Mouse (Mus musculus) spleen, adult 12 weeks (tissue): ENCODE data around the gene Ripk1.

Experiments
- DNase-seq: peaks from one replicate; pipeline ENCODE4 v3.0.0; 2022; ENCODE audit warnings: low spot score

The Ripk1 gene

DNA sequence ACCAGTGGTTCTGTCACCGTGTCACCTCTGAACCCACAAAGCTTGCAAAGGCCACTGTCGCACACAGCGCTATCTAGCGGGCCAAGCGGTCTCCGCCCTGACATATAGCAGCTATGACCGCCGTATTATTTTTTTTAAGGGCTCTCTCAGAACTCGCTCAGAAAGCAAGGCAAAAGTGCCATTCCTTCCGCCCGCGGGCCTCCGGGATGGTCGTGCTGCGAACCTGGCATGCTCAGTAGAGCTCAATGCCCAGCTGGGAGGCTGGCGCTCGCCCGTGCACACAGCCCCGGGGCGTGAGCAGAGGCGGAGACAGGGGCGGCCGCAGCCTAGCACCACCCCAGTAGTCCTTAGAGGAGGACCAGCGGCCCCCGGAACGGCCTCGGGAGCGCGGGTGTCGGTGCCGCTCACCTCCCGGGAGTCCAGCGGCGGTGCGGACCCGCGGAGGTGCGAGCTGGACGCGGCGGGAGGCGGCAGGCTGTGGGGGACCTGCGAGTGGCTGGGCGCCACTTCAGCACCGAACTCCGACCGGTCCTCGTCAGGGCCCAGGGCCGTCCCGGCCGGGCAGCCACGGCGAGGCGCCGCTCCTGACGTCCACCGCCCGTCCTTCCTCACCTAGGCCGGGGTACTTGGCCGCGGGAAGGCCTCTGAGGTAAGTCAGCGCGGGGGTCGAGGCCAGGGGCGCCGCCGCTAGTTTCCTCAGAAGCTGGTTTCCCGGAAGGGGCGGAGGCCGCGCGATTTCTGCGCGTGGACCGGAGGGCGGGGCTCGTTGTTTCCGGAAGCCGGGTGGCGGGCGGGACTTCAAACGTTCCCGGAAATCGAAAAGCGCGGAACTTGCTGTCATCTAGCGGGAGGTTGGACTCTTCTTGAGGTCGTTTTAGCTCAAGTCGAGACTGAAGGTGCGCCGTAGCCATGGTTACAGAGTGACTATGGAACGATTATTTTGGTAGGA is at the start of gene Ripk1, which contains the start of gene Serpinb6a:
TSS of gene Ripk1 (plus strand) at position 306 of the 949 bp plus-strand sequence.
TSS of gene Serpinb6a (minus strand) at position 737 of the 949 bp plus-strand sequence.
- peak; percentile 91 for DNase-seq

DNA sequence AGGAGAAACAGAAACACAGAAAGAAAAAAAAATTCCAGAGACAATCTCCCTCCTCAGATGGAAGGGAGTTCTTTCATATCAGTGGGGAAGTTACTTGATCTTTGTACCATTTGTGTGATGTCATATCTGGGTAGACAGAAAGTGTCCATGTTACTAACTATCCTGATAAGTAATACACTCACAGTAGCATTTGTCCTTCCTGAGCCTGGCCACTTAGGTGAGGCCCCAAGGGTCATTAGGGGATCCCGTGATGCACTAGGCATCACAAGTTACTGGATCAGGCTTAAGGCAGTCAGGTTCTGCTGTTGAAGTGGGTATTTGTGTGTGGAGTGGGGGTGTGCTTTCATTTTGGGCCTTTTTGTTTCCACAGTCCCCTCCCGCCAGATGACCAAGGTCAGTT is 49.2 kb upstream of the Ripk1 start:
- DNase-seq = no peak

DNA sequence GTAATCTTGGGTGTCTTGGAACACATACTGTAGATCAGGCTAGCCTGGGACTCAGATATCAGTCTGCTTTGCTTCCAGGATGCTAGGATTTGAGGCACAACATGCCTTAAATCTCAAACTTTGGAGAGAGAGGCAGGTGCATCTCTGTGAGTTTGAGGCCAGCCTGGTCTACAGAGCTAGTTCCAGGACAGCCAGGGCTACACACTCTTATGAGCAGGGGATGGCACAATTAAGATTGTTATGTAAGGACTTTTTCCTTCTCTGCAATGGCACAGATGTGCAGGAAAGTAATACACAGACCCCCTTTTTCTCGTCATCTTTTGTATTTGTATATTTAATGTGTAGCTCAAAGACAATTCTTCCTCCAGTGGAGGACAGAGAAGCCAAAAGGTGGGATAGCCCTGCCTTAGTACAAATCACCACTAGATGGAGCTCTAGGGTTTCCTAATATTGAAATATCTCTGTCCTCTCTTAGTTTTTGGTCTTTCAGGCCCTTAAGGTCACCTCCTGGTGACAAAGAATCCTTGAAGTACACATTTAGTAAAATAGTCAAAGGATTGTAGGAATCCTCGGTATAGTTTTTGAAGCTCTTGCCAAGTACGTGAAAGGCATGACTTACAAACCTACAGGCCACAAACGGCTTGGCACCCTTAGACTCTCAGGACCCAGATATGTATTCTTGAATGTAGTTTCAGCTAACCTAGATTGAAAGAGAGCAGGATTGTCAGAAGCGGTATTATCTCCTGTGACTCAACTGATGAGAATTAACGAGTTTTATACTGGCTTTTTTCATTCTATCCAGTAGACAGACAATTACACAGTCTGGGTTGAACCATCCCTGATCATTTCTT is 45.4 kb upstream of the Ripk1 start:
- DNase-seq = no peak

DNA sequence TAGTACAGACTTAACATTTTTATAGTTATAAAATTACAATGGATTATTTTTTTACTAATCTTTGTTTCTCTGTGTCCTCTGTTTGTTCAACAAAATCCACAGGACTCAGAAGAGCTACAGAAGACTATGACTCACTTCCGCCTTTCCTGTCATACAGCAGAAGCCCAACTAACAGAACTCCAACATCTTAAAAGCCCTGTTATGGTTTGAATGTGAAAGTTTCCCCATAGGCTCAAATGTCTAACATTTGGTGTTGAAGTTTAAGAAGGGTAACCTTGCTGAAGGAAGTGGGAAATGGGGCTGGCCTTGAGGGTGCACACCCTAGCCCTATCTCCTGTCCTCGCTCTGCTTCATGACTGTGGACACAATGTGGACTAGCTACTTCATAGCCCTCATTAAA is 42.4 kb upstream of the Ripk1 start:
- DNase-seq = no peak

DNA sequence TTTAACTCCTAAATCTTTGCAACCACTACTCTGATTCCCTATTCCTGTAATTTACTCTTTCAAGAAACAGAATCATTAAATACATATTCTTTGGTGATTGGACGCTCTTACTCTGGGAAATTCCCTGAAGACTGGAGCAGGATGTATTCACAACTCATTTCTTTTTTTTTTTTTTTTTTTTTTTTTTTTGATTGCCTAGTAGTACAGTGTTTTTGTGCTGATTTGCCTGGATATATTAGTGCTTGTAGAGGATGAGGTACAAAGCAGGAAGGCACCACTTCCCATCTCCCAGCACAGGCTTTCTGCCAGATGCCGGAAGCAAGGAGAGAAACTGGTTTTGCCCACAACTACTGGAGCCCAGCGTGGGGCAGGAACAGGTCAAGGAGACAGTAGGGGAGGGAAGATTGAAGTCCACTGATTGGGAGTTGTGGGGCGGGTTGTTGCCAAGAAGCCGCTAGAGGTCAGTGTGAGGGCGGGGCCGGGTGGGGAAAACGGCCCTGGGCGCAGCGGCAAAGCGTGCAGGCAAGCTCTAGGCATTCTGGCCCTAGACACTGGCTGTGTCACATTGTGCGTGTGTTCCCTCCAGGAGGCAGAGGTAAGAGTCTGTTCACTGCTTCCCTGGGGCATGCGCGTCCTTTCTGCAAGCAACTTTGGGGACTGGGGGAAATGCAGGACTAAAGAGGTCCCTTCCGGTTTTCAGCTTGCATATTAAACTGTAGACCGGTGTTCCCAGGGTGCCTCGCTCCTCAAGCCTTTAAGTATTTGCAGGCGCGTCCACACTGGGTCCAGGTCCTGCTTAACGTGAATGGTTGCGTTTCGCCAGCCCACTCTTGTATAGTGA is 37.7 kb upstream of the Ripk1 start, which contains the start of gene Nqo2:
TSS of gene Nqo2 (plus strand) at position 482 of the 841 bp plus-strand sequence.
- peak; percentile 36 for DNase-seq

DNA sequence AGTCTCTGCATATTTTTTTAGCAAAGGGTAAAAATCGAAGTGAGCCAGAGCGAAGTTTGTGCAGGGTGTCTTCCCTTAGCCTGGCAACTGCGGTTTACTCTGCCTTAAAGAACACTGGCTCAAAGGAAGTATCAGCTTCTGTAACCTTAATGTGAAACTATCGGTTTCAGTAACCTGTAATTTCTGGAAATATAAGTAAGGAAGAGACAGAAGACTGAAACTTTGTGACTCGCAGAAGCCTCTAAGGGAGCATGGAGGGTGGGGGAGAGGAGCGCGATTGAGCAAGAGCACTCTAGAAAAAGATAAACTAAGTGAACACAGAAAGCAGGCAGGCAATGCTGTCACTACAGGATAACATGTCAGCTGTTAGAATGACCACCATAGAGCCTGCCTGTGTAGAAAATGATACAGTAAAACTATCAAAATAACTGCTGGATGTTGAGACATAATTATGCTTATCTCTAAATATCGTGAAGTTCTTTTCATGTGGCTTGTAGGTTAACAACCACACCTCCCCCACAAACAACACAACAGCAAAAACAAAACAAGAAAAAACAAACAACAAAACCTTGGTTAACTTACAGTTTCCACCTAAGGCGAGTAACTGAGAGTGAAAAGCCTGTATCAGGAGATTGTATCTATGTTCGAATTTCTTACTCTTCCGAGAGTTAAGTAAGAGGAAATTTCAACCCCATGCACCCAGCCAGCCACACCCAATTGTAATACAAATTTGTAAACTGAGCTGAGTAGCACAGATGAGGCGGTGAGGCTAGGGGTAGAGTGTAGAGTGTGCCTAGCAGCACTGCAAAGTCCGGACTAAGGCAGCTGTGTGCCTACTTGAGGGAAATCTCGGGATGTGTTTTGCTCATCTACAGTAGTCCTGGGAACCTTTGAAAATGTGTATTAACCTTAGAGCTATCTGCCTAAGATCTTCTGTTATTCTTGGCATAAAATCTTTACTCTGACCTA is 36.8 kb upstream of the Ripk1 start:
- DNase-seq = no peak

DNA sequence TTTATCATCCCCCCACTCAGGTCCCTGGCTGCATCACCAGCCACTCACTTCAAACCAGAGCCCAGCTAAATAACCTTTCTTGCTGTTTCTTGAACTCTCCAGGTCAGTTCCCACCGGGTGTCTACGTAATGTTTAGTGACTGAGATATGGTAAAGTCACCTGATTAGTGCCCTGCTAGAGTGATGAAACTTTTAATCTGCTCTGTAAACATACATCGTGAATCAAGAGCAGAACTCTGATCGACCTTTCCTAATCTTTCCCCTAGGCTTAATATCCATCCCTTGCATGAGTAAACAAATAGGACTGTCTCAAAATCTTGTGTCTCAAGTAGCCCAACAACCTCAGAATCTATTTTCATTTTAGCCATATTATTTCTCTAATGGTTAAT is 36.1 kb upstream of the Ripk1 start:
- no peak for DNase-seq

DNA sequence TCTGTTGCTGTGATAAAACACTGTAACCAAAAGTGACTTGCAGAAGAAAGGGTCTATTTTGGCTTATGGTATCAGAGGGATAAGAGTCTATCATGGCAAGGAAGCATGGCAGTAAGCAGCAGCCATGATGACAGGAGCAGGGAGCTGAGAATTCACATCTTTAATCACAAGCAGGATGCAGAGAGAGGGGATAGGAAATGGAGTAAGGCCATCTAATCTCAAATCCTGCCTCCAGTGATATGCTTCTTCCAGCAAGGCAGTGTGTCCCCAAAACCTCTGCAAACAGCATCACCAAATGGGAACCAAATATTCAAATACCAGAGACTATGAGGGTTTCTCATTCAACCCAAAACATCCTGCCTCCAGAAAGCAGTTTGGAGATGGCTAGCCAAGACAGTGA is 35.6 kb upstream of the Ripk1 start:
- DNase-seq = no peak

DNA sequence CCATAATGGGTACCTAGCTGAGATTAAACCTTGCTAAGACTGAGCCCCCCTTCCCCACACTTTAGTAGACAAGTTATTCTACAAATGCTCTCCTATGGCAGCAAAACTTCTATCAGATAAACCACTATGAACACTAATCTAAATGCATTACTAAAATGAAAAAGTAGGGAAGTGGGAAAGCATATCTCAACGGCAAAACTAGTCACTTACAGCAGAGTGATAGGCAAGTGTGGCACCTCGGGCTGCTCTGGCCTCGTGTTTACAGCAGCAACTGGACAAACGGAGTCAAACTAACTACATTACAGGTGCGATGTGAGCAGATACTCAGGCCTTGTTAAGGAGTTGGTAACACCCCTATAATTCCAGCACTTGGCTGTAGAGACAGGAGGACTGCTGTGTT is 12.5 kb upstream of the Ripk1 start:
- DNase-seq = no peak

DNA sequence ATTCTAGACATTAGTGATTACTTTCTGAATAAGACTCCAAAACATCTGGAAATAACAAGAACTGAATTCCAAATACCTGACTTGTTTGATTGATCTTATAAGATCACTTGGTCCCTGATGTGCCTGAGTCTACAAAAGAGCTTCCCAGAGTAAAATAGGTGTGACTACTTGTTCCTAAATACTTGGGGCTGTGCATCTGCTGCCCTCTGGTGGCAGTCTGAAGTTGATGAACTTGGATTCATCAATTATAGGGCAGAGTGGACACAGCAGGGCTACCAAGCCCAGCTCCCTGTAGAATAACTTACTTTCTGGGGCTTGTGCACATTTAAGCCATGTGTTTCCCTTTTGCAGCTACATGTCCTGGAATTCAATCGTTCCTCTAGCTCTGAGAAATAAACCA is 7.0 kb upstream of the Ripk1 start:
- peak; percentile 33 for DNase-seq

DNA sequence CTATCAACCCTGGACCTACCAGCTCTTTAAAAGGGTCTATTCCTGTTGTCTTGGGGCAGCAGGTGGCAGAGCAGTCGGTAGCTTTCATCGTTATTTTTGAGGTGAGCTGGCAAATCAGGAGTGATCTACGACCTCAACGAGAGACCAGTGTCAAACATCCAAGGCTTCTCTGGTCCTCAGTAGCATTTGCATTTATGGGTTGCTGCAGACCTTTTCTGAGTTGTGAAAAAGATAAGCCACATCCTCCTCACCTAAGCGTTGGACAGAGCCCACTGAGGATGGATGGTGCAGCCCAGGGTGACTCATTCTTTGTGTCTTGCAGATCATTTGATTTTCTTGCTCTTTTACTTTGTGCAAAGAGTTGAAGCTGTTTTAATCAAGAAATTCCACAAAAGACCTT is 895 bp downstream of the Ripk1 start:
- no peak for DNase-seq

DNA sequence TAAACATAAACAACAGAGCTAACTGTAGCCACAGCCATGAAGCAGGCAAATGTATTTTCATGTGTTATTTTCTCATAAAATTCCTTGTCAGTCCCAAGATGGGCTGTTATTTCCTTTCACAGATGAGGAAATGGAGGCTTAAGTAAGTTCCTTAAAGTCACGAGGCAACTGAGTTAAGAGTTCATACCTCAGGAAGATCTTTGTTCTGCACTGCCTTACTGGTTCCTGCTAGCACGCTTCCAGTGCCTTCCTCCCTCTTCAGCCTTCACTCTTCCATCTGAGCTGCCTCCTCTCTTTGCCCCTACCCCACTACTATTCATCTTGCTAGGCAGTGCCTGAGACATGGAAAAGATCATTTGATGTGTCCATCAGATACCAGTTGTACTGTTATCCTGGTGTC is 5.1 kb downstream of the Ripk1 start:
- no peak for DNase-seq

DNA sequence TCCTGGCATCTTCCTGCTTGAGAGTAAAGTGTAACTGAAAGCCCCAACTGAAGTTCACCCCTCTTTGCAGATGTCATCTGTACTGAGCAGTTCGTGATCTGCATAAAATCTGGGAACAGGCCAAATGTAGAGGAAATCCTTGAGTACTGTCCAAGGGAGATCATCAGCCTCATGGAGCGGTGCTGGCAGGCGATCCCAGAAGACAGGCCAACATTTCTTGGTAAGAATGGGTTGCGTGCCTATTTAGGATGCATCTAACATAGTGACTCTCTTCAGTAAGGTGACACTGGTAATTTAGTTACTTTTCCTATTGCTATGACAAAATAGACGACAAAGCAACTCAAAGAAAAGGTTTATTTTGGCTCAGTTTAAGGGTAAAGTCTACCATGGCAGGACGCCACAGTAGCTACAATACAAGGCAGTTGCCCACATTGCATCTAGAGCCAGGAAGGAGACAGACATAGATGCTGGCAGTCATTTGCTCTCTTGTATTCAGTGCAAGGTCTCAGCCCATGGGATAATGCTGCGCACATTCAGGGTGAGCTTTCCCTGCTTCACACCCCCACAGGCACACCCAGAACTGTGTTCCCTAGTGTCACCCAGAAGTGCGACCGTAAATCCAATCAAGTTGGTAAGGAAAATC is 14.9 kb downstream of the Ripk1 start:
- no peak for DNase-seq

DNA sequence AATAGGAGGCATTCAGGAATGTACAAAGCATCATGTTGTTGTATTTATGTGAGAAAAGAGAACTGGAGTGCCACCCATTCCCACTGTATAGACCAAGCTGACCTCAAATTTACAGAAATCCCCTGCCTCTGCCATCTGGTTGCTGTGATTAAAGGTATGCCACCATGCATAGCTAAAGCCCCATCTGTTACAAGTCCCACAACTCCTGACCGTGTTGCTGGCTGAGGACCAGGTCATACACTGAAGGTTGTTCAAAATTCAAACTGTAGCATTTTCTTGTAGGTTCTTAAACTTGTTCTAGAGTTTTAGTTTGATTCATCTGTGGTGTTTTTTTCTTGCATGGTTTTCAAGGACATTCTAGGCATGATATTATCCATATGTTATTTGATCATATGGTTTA is 16.4 kb downstream of the Ripk1 start:
- no peak for DNase-seq

DNA sequence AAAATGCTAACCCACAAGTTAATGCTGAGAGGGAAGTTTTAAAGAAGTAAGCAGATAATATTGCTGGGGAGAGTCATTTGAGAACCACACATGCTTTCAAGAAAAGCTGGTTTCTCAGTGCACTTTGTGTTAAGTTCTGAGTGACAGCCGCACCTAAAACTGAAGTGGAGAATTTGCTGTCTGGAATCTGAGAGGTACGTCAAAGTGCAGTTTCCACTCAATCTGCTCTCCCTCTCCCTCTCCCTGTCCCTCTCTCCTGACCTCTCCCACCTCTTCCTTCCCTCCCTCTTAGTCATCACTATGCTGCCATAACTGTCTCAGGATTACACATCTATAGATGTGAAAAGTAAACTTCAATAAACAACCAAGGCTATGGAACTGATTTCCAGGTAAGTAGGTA is 19.8 kb downstream of the Ripk1 start:
- DNase-seq = no peak

DNA sequence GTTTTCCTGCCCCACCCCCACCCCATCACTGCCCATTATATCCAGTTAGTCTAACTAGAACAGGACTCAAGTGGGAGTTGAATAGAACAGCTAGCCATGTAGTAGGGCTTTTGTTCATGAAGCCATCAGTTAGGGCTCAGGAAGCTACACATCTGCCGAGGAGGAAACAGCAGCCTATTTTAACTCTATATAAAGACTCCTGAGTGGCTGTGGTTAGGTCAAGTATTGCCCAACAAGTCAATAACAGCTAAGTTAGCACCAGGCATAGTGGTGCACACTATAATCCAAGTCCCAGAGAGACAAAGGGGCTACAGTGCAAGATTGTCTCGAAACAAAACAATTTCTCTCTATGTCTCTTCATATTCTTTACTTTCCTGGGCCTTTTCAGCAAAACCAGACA is 29.9 kb downstream of the Ripk1 start:
- no peak for DNase-seq

DNA sequence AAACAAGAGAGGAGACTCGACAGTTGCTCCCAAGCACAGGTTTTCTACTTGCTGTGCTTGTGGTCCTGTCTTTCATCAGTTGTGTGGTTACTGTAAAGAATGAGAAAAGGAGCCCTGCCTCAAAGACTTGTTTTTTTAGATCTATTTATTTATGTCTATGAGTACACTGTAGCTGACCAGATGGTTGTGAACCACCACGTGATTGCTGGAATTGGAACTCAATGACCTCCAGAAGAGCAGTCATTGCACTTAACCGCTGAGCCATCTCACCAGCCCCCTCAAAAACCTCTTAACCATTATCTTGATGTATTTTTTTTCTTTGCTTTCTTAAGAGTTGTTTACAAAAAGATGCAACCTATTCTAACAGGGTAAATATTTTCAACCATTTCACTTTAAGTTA is 33.3 kb downstream of the Ripk1 start:
- DNase-seq = no peak

DNA sequence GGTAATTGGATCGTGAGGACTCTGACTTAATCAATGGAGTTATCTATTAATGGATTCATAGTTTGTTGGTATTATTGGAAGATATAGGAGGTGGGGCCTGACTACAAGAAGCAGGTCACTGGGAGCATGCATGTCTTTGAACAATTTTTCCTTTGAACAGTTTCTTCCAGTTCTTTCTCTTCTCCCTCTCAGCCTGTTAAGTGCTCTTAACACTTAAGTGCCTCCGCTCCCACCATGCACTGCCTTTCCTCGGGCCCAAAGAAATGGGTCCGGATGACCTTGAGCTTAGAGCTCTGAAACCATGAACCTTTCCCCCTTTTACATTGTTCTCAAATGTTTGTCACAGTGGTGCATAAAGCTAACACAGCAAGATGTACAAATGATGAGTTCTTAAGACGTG is 34.6 kb downstream of the Ripk1 start:
- no peak for DNase-seq

DNA sequence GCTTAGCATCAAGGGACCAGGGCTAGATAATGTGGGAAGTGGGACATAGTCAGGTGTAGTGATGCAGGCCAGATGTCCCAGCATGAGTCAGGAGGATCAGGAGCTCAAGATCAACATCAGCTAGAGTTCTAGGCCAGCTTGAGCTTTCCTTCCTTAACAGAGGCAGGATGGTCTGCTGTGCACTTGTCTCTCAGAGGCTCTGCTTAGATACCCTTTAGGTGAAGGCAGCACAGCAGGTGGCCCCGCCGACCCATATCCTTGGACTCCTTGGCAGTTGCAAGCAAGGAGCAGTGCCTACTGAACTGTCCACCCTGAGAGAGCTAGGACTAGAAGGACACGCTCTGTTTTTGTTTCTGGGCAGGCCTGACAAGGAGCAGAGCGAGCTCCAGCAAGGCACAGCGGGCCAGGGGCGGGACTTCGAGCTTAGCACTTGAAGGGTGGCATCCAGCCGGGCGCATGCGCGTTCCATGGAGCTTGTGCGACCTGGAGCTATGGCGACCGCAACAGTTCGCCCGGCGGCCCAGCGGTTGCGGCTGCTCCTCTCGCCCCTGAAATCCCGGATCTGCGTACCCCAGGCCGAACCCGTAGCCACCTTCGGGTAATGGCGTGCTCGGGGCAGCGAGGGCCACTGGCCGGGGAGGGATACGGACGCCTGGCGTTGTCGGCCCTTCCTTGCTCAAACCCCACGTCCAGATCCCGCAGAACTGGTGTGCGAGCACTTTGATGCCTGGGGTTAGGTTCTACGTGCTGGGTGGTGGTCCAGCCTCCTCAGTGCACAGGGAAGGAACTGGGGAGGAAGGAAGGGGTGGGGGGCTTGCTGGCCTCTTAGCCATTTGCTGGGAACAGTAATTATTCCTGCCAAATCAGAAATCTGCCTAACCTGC is 35.3 kb downstream of the Ripk1 start, which contains the start of gene Bphl:
TSS of gene Bphl (plus strand) at position 426 of the 884 bp plus-strand sequence.
- DNase-seq = peak; percentile 75
